Mouse (Mus musculus): Measurements from ENCODE around the gene Hist1h2ap. TPM values are rescaled to one million over a fixed set of nuclear protein-coding genes. Genes with fewer than 3 reads are reported as not detected.

Hist1h2ap gene
- total and polyA plus RNA-seq, 3 experiments, result 727 to 3,706 TPM; not detected in 1

GRCm38 (mm10) chr13:21855146-21855545 is 21.8 kb upstream of the Hist1h2ap start:
- Histone ChIP-seq H3K27me3 (ENCODE audit: control insufficient read depth in 1 of 2, insufficient read depth in 2 of 2, low read length in 2 of 2) (no peaks in the 10 kb centered on the region; a peak in 1 of 4 replicates), H3K9ac (ENCODE audit: control insufficient read depth, low read depth, low read length, poor library complexity, severe bottlenecking) (no peak overlapping the region), H3K9me3 (replicated peaks; ENCODE audit: insufficient read depth, low read length) (no peaks in the 10 kb centered on the region), H3K79me2 (ENCODE audit: control insufficient read depth, insufficient read depth, low read length, poor library complexity) (no peaks in the 10 kb centered on the region), H3K36me3 (ENCODE audit: control insufficient read depth in 1 of 2, insufficient read depth in 2 of 2, low read length in 2 of 2) (peaks cover 0 to 19% of the 10 kb centered on the region in 2 experiments; a peak in 2 of 4 replicates), H3K4me1 (ENCODE audit: control insufficient read depth in 1 of 2, insufficient read depth in 2 of 2, low read length in 2 of 2) (peaks cover 0 to 16% of the 10 kb centered on the region in 2 experiments; a peak in 2 of 4 replicates), H3K27ac (ENCODE audit: control insufficient read depth, low read depth, low read length) (no peak overlapping the region), H3K4me3 (ENCODE audit: control insufficient read depth in 1 of 2, insufficient read depth in 1 of 2, low read depth in 2 of 2, low read length in 2 of 2) (no peak overlapping the region)
- no peak for TF ChIP-seq SIN3A (IDR thresholded peaks at IDR 0.05; ENCODE audit: low read length)
- no peak for TF ChIP-seq MYC (IDR thresholded peaks at IDR 0.05; ENCODE audit: low read depth, low read length)
- no peak for TF ChIP-seq TCF12 (IDR thresholded peaks at IDR 0.05; ENCODE audit: low read depth, low read length)
- no peak for TF ChIP-seq ZMIZ1 (IDR thresholded peaks at IDR 0.05; ENCODE audit: low read depth, low read length)
- no peak for TF ChIP-seq ZC3H11A (IDR thresholded peaks at IDR 0.05; ENCODE audit: low read depth, low read length)
- no peak for TF ChIP-seq NELFE (IDR thresholded peaks at IDR 0.05; ENCODE audit: low read depth, low read length)
- TF ChIP-seq TAL1 (IDR thresholded peaks at IDR 0.05; ENCODE audit: low read length), result no peak
- no peak for TF ChIP-seq KAT2A (conservative IDR thresholded peaks at IDR 0.05; ENCODE audit: low read depth, low read length)
- no peak for TF ChIP-seq EP300 (IDR thresholded peaks at IDR 0.05; ENCODE audit: low read depth in 1 of 2, low read length in 2 of 2)
- no peak for TF ChIP-seq MAX (IDR thresholded peaks at IDR 0.05; ENCODE audit: low read length)
- no peak for TF ChIP-seq POLR2A (IDR thresholded peaks at IDR 0.05; ENCODE audit: control insufficient read depth in 1 of 2, insufficient read depth in 1 of 2, low read depth in 1 of 2, low read length in 2 of 2, poor library complexity in 1 of 2)
- TF ChIP-seq MYB (IDR thresholded peaks at IDR 0.05; ENCODE audit: low read depth, low read length), result no peak
- no peak for TF ChIP-seq NRF1 (IDR thresholded peaks at IDR 0.05; ENCODE audit: insufficient read depth, low read depth, low read length, poor library complexity, severe bottlenecking)
- 0 out of 2 replicates have a peak, but pooled peaks have one; percentile 47 for TF ChIP-seq E2F4 (IDR thresholded peaks at IDR 0.05; ENCODE audit: borderline replicate concordance, low read depth, low read length)
- no peak for TF ChIP-seq CTCF (IDR thresholded peaks at IDR 0.05 in 2 of 3, conservative IDR thresholded peaks at IDR 0.05 in 1 of 3; ENCODE audit: control insufficient read depth in 1 of 3, insufficient read depth in 1 of 3, low read depth in 2 of 3, low read length in 3 of 3, poor library complexity in 1 of 3, severe bottlenecking in 1 of 3)
- peak; percentile 97 for TF ChIP-seq MAFK (IDR thresholded peaks at IDR 0.05; ENCODE audit: borderline replicate concordance, low read depth, low read length)
- TF ChIP-seq RAD21 (IDR thresholded peaks at IDR 0.05; ENCODE audit: low read depth, low read length), result no peak
- no peak for TF ChIP-seq POLR2AphosphoS5 (IDR thresholded peaks at IDR 0.05; ENCODE audit: borderline replicate concordance, low read depth, low read length)
- no peak for TF ChIP-seq JUND (IDR thresholded peaks at IDR 0.05; ENCODE audit: low read depth, low read length)
- 0 out of 2 replicates have a peak, but pooled peaks have one; percentile 39 for TF ChIP-seq ELF1 (IDR thresholded peaks at IDR 0.05; ENCODE audit: low read depth, low read length)
- no peak for TF ChIP-seq MAZ (IDR thresholded peaks at IDR 0.05; ENCODE audit: low read depth, low read length)
- TF ChIP-seq BHLHE40 (IDR thresholded peaks at IDR 0.05; ENCODE audit: borderline replicate concordance, low read depth, low read length), result no peak
- TF ChIP-seq ETS1 (IDR thresholded peaks at IDR 0.05; ENCODE audit: low read depth, low read length), result no peak
- no peak for TF ChIP-seq ZNF384 (IDR thresholded peaks at IDR 0.05; ENCODE audit: low read depth, low read length)
- TF ChIP-seq RCOR1 (IDR thresholded peaks at IDR 0.05; ENCODE audit: low read depth, low read length), result no peak
- no peak for TF ChIP-seq GABPA (IDR thresholded peaks at IDR 0.05; ENCODE audit: low read depth, low read length)
- TF ChIP-seq CHD2 (IDR thresholded peaks at IDR 0.05; ENCODE audit: low read length), result no peak
- TF ChIP-seq USF1 (IDR thresholded peaks at IDR 0.05; ENCODE audit: low read depth, low read length), result no peak
- no peak for TF ChIP-seq SMC3 (IDR thresholded peaks at IDR 0.05; ENCODE audit: low read depth, low read length)
- peak; percentile 99 for TF ChIP-seq TBP (IDR thresholded peaks at IDR 0.05; ENCODE audit: low read depth, low read length)
- TF ChIP-seq USF2 (IDR thresholded peaks at IDR 0.05; ENCODE audit: borderline replicate concordance in 1 of 2, insufficient read depth in 1 of 2, low read depth in 1 of 2, low read length in 2 of 2), result no peak
- no peak for TF ChIP-seq CHD1 (IDR thresholded peaks at IDR 0.05; ENCODE audit: low read depth, low read length)
- peak; percentile 87 for DNase-seq (ENCODE audit: low read depth, low spot score)
